Mouse (Mus musculus) frontal cortex, postnatal 25 days (tissue): ENCODE results near the gene Ranbp10.

Source experiments
- DNase-seq, 2 experiments: peaks; one replicate each; pipeline ENCODE4 v3.0.0; 2022; ENCODE audit warnings: low spot score in 2 of 2

Gene Ranbp10

GRCm38 (mm10) chr8:105789626-105790025, 37.5 kb downstream of the Ranbp10 start:
- no peak for DNase-seq

- no peak for DNase-seq
Measured at GRCm38 (mm10) chr8:105788927-105789326, 38.2 kb downstream of the Ranbp10 start.

GRCm38 (mm10) chr8:105788241-105788640, 38.9 kb downstream of the Ranbp10 start:
- DNase-seq = no peak

GRCm38 (mm10) chr8:105780298-105780697, 46.9 kb downstream of the Ranbp10 start:
- DNase-seq = no peak

- no peak for DNase-seq
Measured at GRCm38 (mm10) chr8:105777833-105778232, 49.3 kb downstream of the Ranbp10 start.

GRCm38 (mm10) chr8:105774498-105774897, 52.7 kb downstream of the Ranbp10 start:
- no peak for DNase-seq

GRCm38 (mm10) chr8:105773441-105773861, 53.7 kb downstream of the Ranbp10 start:
- no peak for DNase-seq

GRCm38 (mm10) chr8:105771398-105772175, 55.6 kb downstream of the Ranbp10 start:
- DNase-seq = no peak

GRCm38 (mm10) chr8:105770609-105771008, 56.5 kb downstream of the Ranbp10 start:
- no peak for DNase-seq

- no peak for DNase-seq
Measured at GRCm38 (mm10) chr8:105768485-105769257, 58.5 kb downstream of the Ranbp10 start.

GRCm38 (mm10) chr8:105758277-105759108, 68.7 kb downstream of the Ranbp10 start, which contains the start of gene Gfod2:
TSS of gene Gfod2 (minus strand) at chr8:105758664.
- peak; percentile 94 to 96 for DNase-seq

GRCm38 (mm10) chr8:105757796-105758276, 69.3 kb downstream of the Ranbp10 start:
- DNase-seq = no peak

- DNase-seq = no peak
Measured at GRCm38 (mm10) chr8:105754688-105755087, 72.5 kb downstream of the Ranbp10 start.

GRCm38 (mm10) chr8:105753916-105754315, 73.2 kb downstream of the Ranbp10 start:
- no peak for DNase-seq

GRCm38 (mm10) chr8:105750606-105751005, 76.5 kb downstream of the Ranbp10 start:
- DNase-seq = no peak

GRCm38 (mm10) chr8:105743301-105743700, 83.8 kb downstream of the Ranbp10 start:
- no peak for DNase-seq

GRCm38 (mm10) chr8:105739216-105739615, 87.9 kb downstream of the Ranbp10 start:
- no peak for DNase-seq

- no peak for DNase-seq
Measured at GRCm38 (mm10) chr8:105732186-105732585, 95.0 kb downstream of the Ranbp10 start.

- no peak for DNase-seq
Measured at GRCm38 (mm10) chr8:105727397-105728124, 99.6 kb downstream of the Ranbp10 start.

GRCm38 (mm10) chr8:105725726-105726125, 101.4 kb downstream of the Ranbp10 start:
- DNase-seq = no peak

- DNase-seq = no peak
Measured at GRCm38 (mm10) chr8:105722861-105723260, 104.3 kb downstream of the Ranbp10 start.
